Mouse (Mus musculus) myocyte (in vitro differentiated cells): Measurements from ENCODE around the gene Amz2. TPM values are rescaled to one million over a fixed set of nuclear protein-coding genes. Genes with fewer than 3 reads are reported as not detected.
A peak's percentile ranks its signal among the peaks of the same experiment; 100 is the strongest.

Source experiments
- H3K27me3 ChIP-seq: one replicate; pipeline ENCODE4 v1.6.1; 2011; ENCODE audit not compliant: control insufficient read depth, insufficient read depth, insufficient read length
- H3K36me3 ChIP-seq: one replicate; pipeline ENCODE4 v1.6.1; 2011; ENCODE audit not compliant: control insufficient read depth, insufficient read depth
- H3K4me2 ChIP-seq: one replicate; pipeline ENCODE4 v1.6.1; 2011; ENCODE audit warnings: low read depth, control low read depth
- H3K4me3 ChIP-seq: one replicate; pipeline ENCODE4 v1.5.1; 2011; ENCODE audit warnings: mild to moderate bottlenecking, control low read depth, moderate library complexity
- H3K79me2 ChIP-seq: one replicate; pipeline ENCODE4 v1.6.1; 2011; ENCODE audit not compliant: control insufficient read depth, insufficient read depth
- H3ac ChIP-seq: one replicate; pipeline ENCODE4 v1.6.1; 2011; ENCODE audit not compliant: control insufficient read depth, insufficient read length
- MAX ChIP-seq: IDR thresholded peaks from one replicate; pipeline ENCODE4 v1.6.1; 2011; ENCODE audit warnings: low read depth, mild to moderate bottlenecking, control low read depth
- MYOD1 ChIP-seq, 3 experiments: IDR thresholded peaks; one replicate each; pipeline ENCODE4 v1.6.1; 2011; ENCODE audit warnings: control low read depth in 2 of 3, low read depth in 2 of 3, mild to moderate bottlenecking in 2 of 3, moderate library complexity in 1 of 3; ENCODE audit not compliant: insufficient read length in 2 of 3, control insufficient read depth in 1 of 3
- MYOG ChIP-seq, 3 experiments: IDR thresholded peaks; one replicate each; pipeline ENCODE4 v1.6.1; 2011; ENCODE audit warnings: control low read depth in 2 of 3, low read depth in 2 of 3, mild to moderate bottlenecking in 2 of 3; ENCODE audit not compliant: insufficient read length in 2 of 3, control insufficient read depth in 1 of 3, insufficient read depth in 1 of 3
- POLR2A ChIP-seq: IDR thresholded peaks from one replicate; pipeline ENCODE4 v1.6.1; 2011; ENCODE audit warnings: low read depth, mild to moderate bottlenecking, control low read depth, moderate library complexity; ENCODE audit not compliant: insufficient read length
- POLR2AphosphoS2 ChIP-seq: IDR thresholded peaks from one replicate; pipeline ENCODE4 v1.6.1; 2011; ENCODE audit warnings: low read depth, control low read depth; ENCODE audit not compliant: insufficient read length
- REST ChIP-seq: IDR thresholded peaks from one replicate; pipeline ENCODE4 v1.6.1; 2011; ENCODE audit warnings: mild to moderate bottlenecking, control low read depth, moderate library complexity; ENCODE audit not compliant: insufficient read depth, insufficient read length
- SRF ChIP-seq: IDR thresholded peaks from one replicate; pipeline ENCODE4 v1.6.1; 2011; ENCODE audit warnings: low read depth; ENCODE audit not compliant: control insufficient read depth, insufficient read length
- TCF12 ChIP-seq: IDR thresholded peaks from one replicate; pipeline ENCODE4 v1.6.1; 2011; ENCODE audit warnings: mild to moderate bottlenecking, control low read depth; ENCODE audit not compliant: poor library complexity, insufficient read depth, severe bottlenecking
- USF1 ChIP-seq: IDR thresholded peaks from one replicate; pipeline ENCODE4 v1.6.1; 2011; ENCODE audit warnings: low read depth, mild to moderate bottlenecking, control low read depth, moderate library complexity
- polyA plus RNA-seq: library from polyadenylated mRNA; unstranded; fragments of >200 nt; fragmentation: generic; extraction: Trizol; gene quantifications from one replicate; pipeline ENCODE4 v1.2.1, GENCODE M21; 2012; ENCODE audit warnings: missing spikeins

The Amz2 gene
- polyA plus RNA-seq, 1 experiment = 31.5 TPM

GRCm38 (mm10) chr11:109470921-109471861, 45.4 kb downstream of the Amz2 start:
- H3ac ChIP-seq = no peak overlapping the region
- H3K36me3 ChIP-seq = no peaks in the 10 kb centered on the region
- peak overlapping the region; percentile 85 for H3K4me2 ChIP-seq
- no peaks in the 10 kb centered on the region for H3K27me3 ChIP-seq
- no peaks in the 10 kb centered on the region for H3K79me2 ChIP-seq
- H3K4me3 ChIP-seq = peak overlapping the region; percentile 39
- TF ChIP-seq REST (no peak), MYOD1 (IDR thresholded peaks at IDR 0.05; ENCODE audit: control insufficient read depth in 1 of 3, insufficient read length in 2 of 3, low read depth in 2 of 3) (no peak), SRF (no peak)

GRCm38 (mm10) chr11:109472171-109472691, 46.5 kb downstream of the Amz2 start:
- Histone ChIP-seq H3K36me3 (no peaks in the 10 kb centered on the region), H3K4me2 (peak overlapping the region; percentile 85), H3K27me3 (no peaks in the 10 kb centered on the region), H3ac (peak overlapping the region; percentile 50), H3K4me3 (peak overlapping the region; percentile 39), H3K79me2 (no peaks in the 10 kb centered on the region)
- TF ChIP-seq SRF (no peak), REST (no peak), TCF12 (no peak), USF1 (no peak), MYOG (IDR thresholded peaks at IDR 0.05; ENCODE audit: control insufficient read depth in 1 of 3, insufficient read depth in 1 of 3, insufficient read length in 2 of 3, low read depth in 2 of 3) (no peak), POLR2A (no peak), POLR2AphosphoS2 (no peak)

- Histone ChIP-seq H3K27me3 (no peaks in the 10 kb centered on the region), H3K4me2 (peak overlapping the region; percentile 85), H3K4me3 (peak overlapping the region; percentile 39), H3ac (peak overlapping the region; percentile 50), H3K79me2 (no peaks in the 10 kb centered on the region), H3K36me3 (no peaks in the 10 kb centered on the region)
- TF ChIP-seq SRF = no peak
- TF ChIP-seq POLR2A = no peak
- TF ChIP-seq TCF12 = no peak
- TF ChIP-seq MAX = no peak
Measured at GRCm38 (mm10) chr11:109472821-109473170, 47.0 kb downstream of the Amz2 start.

GRCm38 (mm10) chr11:109473171-109474085, 47.7 kb downstream of the Amz2 start, which contains the start of the genes Arsg and Slc16a6:
Gene Arsg, plus strand, starts transcription at chr11:109473374.
Gene Slc16a6, minus strand, starts transcription at chr11:109473598.
- Histone ChIP-seq H3K36me3 (no peaks in the 10 kb centered on the region), H3K27me3 (no peaks in the 10 kb centered on the region), H3K79me2 (no peaks in the 10 kb centered on the region), H3ac (peak within 1 kb of the TSS; percentile 50), H3K4me2 (peak within 1 kb of the TSS; percentile 85), H3K4me3 (peak within 1 kb of the TSS; percentile 39)
- TF ChIP-seq MYOD1 (IDR thresholded peaks at IDR 0.05; ENCODE audit: control insufficient read depth in 1 of 3, insufficient read length in 2 of 3, low read depth in 2 of 3) (peak in 1 of 3 experiments; percentile 33), POLR2AphosphoS2 (no peak), POLR2A (peak; percentile 67)

- Histone ChIP-seq H3K4me3 (peak overlapping the region; percentile 39), H3K4me2 (peak overlapping the region; percentile 85), H3ac (peak overlapping the region; percentile 50), H3K27me3 (no peaks in the 10 kb centered on the region), H3K36me3 (no peaks in the 10 kb centered on the region), H3K79me2 (no peaks in the 10 kb centered on the region)
- peak in 1 of 3 experiments; percentile 3 for TF ChIP-seq MYOG (IDR thresholded peaks at IDR 0.05; ENCODE audit: control insufficient read depth in 1 of 3, insufficient read depth in 1 of 3, insufficient read length in 2 of 3, low read depth in 2 of 3)
- no peak for TF ChIP-seq TCF12
Measured at GRCm38 (mm10) chr11:109474086-109474742, 48.5 kb downstream of the Amz2 start.
